Mouse (Mus musculus) liver, embryonic 13.5 days (tissue): Measurements from ENCODE around the gene Dera. TPM values are rescaled to one million over a fixed set of nuclear protein-coding genes. Genes with fewer than 3 reads are reported as not detected.

Experiments
- ATAC-seq: fragments of 200-750 bp; cut with Nextera tagmentation; 2 replicates; pipeline ENCODE4 v1.8.0; 2017; ENCODE audit warnings: low read depth, mild to moderate bottlenecking, moderate number of reproducible peaks, moderate library complexity
- DNase-seq: peaks from one replicate; pipeline ENCODE4 v3.0.0; 2022
- H3K27ac ChIP-seq: fragments of 300-500 bp; sonication (generic); 2 replicates; pipeline ENCODE4 v1.5.1; 2015; ENCODE audit warnings: moderate library complexity, mild to moderate bottlenecking, inconsistent platforms
- H3K27me3 ChIP-seq: fragments of 300-500 bp; sonication (generic); 2 replicates; pipeline ENCODE4 v1.6.1; 2015; ENCODE audit warnings: mild to moderate bottlenecking, inconsistent platforms
- H3K36me3 ChIP-seq: fragments of 300-500 bp; sonication (generic); 2 replicates; pipeline ENCODE4 v1.6.1; 2015; ENCODE audit warnings: mild to moderate bottlenecking, inconsistent platforms
- H3K4me1 ChIP-seq: fragments of 300-500 bp; sonication (generic); replicated peaks from 2 replicates; pipeline ENCODE4 v1.6.1; 2015; ENCODE audit warnings: inconsistent platforms
- H3K4me2 ChIP-seq: fragments of 300-500 bp; sonication (generic); 2 replicates; pipeline ENCODE4 v1.6.1; 2015; ENCODE audit warnings: inconsistent platforms, mild to moderate bottlenecking, moderate library complexity
- H3K4me3 ChIP-seq: fragments of 300-500 bp; sonication (generic); replicated peaks from 2 replicates; pipeline ENCODE4 v1.5.1; 2015; ENCODE audit warnings: mild to moderate bottlenecking, inconsistent platforms
- H3K9ac ChIP-seq: fragments of 300-500 bp; sonication (generic); 2 replicates; pipeline ENCODE4 v1.6.1; 2015; ENCODE audit warnings: mild to moderate bottlenecking, inconsistent platforms
- H3K9me3 ChIP-seq: fragments of 300-500 bp; sonication (generic); replicated peaks from 2 replicates; pipeline ENCODE4 v1.6.1; 2016; ENCODE audit warnings: inconsistent platforms
- WGBS: fragments of 180-500 bp; shearing (Covaris S2); methylation state at CpG from one replicate; pipeline ENCODE4 v1.1.7; 2015; ENCODE audit not compliant: insufficient replicate concordance; 5-methylcytosine and 5-hydroxymethylcytosine counted together
- polyA plus RNA-seq: library from polyadenylated mRNA; unstranded; fragments of >200 nt; fragmentation: Nextera tagmentation; extraction: Ambion mirVana; gene quantifications from 2 replicates; pipeline ENCODE4 v1.2.1, GENCODE M21; 2015

Gene Dera
- polyA plus RNA-seq, 1 experiment from 2014 or later, result 53.1 TPM

DNA sequence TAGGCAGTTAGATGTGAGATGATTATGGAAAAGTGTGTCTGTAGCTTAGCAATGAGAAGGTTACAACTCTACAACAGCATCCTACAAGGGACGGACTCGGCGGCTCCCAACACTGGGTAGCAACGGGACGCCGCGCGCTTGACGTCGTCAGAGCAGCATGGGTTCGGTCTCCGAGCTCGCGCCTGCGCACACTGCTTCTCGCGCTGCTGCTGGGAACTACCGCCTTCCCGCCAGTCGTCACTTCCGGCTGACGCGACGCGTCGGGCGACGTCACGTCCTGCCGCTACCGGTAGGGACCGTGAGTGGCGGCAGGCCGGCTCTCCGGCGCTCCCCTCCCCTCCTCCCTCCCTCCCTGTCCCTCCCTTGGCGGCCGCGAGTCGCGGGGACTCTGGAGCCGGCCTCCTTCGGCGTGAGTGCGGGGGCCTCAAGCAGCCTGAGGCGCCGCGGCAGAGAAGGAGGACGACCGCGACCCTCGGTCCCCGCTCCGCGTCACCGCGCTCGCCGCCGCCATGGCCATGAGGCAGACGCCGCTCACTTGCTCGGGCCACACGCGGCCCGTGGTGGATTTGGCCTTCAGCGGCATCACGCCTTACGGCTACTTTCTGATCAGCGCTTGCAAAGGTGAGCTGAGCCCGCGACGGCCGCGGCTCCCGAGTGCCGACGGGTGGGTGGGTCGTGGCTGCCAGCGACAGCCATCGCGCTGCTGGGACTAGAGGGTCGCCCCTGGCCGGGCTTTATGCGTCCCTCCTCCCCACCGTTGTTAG is 19.3 kb upstream of the Dera start, which contains the start of gene Strap:
TSS of gene Strap (plus strand) at position 233 of the 764 bp plus-strand sequence.
- H3K36me3 ChIP-seq, result peaks cover 30% of the 10 kb centered on the region
- DNase-seq (peak; percentile 66), ATAC-seq (peak; percentile 98)
- peak within 1 kb of the TSS; percentile 88 for H3K4me2 ChIP-seq
- peaks cover 37% of the 10 kb centered on the region for H3K4me1 ChIP-seq
- H3K9me3 ChIP-seq, result no peaks in the 10 kb centered on the region
- WGBS, result under 1% methylated on average over 81 of the region's 86 CpGs
- H3K9ac ChIP-seq, result peak within 1 kb of the TSS; percentile 91
- H3K27ac ChIP-seq, result peak within 1 kb of the TSS; percentile 87
- H3K4me3 ChIP-seq, result peak within 1 kb of the TSS; percentile 92
- H3K27me3 ChIP-seq, result peaks cover 4% of the 10 kb centered on the region

DNA sequence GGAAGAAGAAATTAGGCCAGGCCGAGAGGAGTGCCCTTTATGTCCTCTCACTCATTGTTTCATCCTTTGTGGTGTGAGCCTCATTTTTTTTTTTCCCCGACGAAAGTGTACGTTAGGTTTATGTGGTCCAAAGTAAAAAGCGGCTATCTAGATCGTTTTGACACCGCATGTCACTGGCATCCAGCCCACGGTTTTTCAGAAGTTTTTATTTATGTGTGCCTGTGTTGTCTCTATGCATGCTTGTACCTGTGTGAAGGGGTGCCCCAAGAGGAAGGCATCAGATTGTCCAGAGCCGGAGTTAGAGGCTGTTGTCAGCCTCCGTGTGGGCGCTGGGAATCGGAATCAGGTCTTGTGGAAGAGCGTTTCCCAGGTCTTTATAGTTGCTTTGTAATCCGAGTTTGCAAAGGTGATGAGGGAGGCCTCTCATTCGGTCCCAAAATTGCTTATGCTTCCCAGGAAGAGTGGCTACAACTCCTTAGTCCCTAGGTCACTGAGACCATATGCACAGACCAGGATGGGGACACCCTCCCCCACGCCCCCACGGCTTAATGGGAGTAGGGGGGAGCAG is 18.6 kb upstream of the Dera start:
- DNase-seq, result no peak
- Histone ChIP-seq H3K27ac (peak overlapping the region; percentile 87), H3K27me3 (peaks cover 4% of the 10 kb centered on the region), H3K36me3 (peaks cover 37% of the 10 kb centered on the region), H3K4me2 (peak overlapping the region; percentile 88), H3K9me3 (no peaks in the 10 kb centered on the region), H3K9ac (peak overlapping the region; percentile 91), H3K4me3 (peak overlapping the region; percentile 92), H3K4me1 (peaks cover 44% of the 10 kb centered on the region)
- WGBS, result 5% methylated on average over 17 of the region's 17 CpGs
- no peak for ATAC-seq

DNA sequence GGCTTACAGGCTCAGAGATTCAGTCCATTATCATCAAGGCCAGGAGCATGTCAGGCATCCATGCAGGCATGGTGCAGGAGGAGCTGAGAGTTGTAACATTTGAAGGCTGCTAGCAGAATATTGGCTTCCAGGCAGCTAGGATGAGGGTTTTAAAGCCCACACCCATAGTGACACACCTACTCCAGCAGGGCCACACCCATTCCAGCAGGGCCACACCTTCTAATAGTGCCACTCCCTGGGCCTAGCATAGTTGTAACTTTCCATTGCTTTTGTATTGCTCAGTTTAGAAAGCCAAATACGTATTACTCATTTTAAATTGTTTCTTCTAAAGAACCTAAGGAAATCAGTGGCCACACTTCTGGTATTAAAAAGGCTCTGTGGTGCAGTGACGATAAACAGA is 13.4 kb upstream of the Dera start:
- Histone ChIP-seq H3K27me3 (no peaks in the 10 kb centered on the region), H3K36me3 (peaks cover 85% of the 10 kb centered on the region), H3K4me3 (no peak overlapping the region), H3K4me2 (no peak overlapping the region), H3K9ac (no peak overlapping the region), H3K4me1 (peaks cover 47% of the 10 kb centered on the region), H3K27ac (no peak overlapping the region), H3K9me3 (no peaks in the 10 kb centered on the region)
- ATAC-seq (peak; percentile 85), DNase-seq (no peak)
- 85% methylated on average over 2 of the region's 2 CpGs for WGBS

DNA sequence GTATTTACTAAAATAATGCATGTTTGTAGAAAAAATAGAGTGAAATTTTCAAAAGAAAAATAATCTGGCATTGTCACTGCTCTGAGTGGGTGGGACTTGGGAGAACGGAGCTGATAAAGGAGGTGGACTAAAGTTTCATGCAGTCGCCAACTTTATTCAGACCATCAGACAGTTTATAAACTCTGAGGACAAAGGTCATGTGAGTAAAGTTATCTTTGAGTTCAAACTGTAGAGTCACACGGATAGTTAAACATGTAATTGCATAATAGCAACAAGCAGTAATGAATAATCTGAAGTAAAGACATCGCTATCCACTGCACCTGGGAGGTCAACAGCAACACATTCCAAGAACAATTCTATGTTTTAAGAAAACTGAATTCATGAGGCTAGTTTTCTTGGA is 9.6 kb upstream of the Dera start:
- Histone ChIP-seq H3K9me3 (no peaks in the 10 kb centered on the region), H3K4me1 (peaks cover 24% of the 10 kb centered on the region), H3K27ac (no peak overlapping the region), H3K27me3 (no peaks in the 10 kb centered on the region), H3K4me2 (no peak overlapping the region), H3K9ac (no peak overlapping the region), H3K36me3 (peaks cover 87% of the 10 kb centered on the region), H3K4me3 (no peak overlapping the region)
- DNase-seq (no peak), ATAC-seq (no peak)
- 69% methylated on average over 4 of the region's 4 CpGs for WGBS

DNA sequence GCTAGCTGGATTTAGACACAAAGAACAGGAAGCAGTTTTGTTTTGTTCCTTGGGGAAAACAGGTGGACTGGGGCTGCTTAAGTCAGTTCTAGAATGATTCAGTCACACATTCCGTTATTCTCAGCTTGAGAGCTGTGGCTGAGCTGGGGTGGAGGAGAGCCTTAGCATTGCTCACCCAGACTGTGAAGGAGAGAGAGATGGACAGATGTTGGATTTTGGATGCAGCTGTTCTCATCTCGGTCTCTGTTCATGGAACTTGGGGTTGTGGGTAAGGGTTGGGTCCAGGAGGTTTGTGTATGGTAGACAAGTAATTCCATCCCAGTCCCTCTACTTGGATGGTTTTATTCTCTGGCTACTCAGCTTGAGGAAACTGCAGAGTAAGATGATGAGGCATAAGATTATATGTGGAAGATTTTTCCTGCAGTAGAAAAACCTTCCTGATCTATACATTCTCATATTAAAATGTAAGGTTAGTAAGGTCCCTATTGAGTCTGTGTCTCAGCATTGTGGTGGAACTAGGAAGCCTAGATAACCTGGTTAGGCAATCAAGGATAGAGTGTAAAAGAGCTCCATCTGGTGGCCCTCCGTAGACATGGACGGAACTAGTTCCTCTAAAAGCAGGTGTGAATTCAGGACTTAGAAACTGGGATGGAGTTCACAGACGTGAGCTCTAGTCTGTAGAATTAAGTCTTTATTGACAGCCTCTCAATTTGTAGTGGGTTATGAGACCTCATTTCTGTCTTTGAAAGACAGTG is 7.0 kb upstream of the Dera start:
- 62% methylated on average over 5 of the region's 5 CpGs for WGBS
- ATAC-seq, result peak; percentile 52; the same call in 1 of the 2 replicates
- Histone ChIP-seq H3K9me3 (no peaks in the 10 kb centered on the region), H3K4me2 (no peak overlapping the region), H3K27ac (no peak overlapping the region), H3K9ac (no peak overlapping the region), H3K4me3 (no peak overlapping the region), H3K36me3 (peaks cover 82% of the 10 kb centered on the region), H3K4me1 (peaks cover 7% of the 10 kb centered on the region; the same call in 1 of the 2 replicates), H3K27me3 (no peaks in the 10 kb centered on the region)
- DNase-seq, result no peak

DNA sequence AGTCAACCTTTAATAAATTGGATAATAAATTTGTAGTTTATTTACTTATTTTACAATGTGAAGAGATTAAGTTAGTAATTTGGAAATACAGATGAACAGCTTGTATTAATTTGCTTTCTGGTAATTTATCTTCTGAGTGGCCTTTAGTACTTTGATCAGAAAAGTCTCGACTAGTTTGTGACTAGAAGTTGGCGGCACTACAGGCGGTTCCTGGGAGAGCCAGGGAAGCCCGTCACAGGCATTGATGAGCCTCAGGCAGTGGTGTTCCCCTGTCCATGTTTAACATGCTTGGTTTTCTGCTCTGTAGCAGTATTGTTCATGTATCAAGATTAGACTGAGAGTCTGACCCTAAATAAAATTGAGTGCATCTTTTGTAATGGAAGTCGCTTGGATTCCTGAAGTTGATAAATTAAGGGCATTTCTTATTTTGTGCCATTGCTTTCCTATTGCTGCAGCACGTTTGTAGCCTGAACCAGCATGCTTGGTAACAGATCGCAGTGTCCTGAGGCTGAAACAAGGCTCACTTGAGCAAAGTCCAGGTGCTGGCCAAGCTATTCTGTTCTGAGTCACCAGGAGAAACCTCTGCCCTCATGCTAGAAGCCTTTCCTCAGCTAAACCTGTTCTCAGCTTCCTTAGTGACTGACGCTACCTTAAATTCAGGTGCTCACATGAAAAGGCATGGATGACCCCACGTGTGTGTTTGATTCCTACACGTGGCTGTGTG is 2.6 kb upstream of the Dera start:
- DNase-seq (no peak), ATAC-seq (no peak)
- H3K4me2 ChIP-seq, result no peak overlapping the region
- H3K36me3 ChIP-seq, result peaks cover 47% of the 10 kb centered on the region
- H3K4me3 ChIP-seq, result no peak overlapping the region
- H3K27me3 ChIP-seq, result no peaks in the 10 kb centered on the region
- peaks cover 13% of the 10 kb centered on the region for H3K4me1 ChIP-seq
- 79% methylated on average over 10 of the region's 10 CpGs for WGBS
- no peak overlapping the region for H3K9ac ChIP-seq
- H3K9me3 ChIP-seq, result no peaks in the 10 kb centered on the region
- no peak overlapping the region for H3K27ac ChIP-seq

DNA sequence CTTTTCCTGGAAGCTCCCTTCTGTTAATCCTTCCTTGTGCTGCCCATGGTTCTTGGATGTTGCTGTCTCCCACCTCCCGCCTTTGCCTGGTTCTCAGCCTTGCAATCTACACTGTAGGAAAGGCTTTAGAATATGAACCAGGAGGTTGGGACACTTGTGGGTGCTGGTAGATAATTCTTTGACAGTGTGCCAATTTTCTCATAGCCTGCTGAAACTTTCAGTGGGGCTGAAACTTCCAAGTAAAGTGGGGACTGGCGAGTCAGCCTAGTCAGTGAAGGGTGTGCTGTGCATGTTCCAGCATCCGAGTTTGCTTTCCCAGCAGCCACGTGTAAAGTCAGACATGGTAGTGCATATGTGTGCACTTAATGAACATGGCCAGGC is 2.1 kb upstream of the Dera start:
- Histone ChIP-seq H3K4me3 (no peak overlapping the region), H3K9ac (no peak overlapping the region), H3K4me2 (no peak overlapping the region), H3K9me3 (no peaks in the 10 kb centered on the region), H3K4me1 (peaks cover 13% of the 10 kb centered on the region), H3K27ac (no peak overlapping the region), H3K27me3 (no peaks in the 10 kb centered on the region), H3K36me3 (peaks cover 43% of the 10 kb centered on the region)
- no peak for DNase-seq
- no peak for ATAC-seq
- 72% methylated on average over 4 of the region's 4 CpGs for WGBS

DNA sequence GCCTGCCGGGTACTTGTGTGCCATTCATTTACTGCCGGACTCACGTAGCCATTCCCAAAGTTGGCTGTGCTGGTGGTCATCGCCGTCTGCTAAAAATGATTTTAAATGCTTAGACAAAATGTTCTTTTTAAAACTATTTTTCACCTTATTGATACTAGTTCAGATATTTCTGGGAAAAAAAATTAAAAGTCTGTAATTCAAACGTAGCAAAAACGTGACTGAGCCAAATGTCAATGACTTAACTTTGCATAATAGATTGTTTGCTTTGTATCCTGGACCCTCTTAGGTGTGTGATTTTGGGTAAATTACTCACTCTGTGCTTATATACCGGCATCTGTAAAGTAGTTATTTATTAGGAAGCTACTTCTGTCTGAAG is 499 bp downstream of the Dera start:
- Histone ChIP-seq H3K9ac (peak overlapping the region; percentile 83), H3K27me3 (no peaks in the 10 kb centered on the region), H3K36me3 (peaks cover 19% of the 10 kb centered on the region), H3K4me1 (peaks cover 17% of the 10 kb centered on the region), H3K9me3 (no peaks in the 10 kb centered on the region), H3K4me3 (peak overlapping the region; percentile 80), H3K27ac (peak overlapping the region; percentile 82), H3K4me2 (peak overlapping the region; percentile 71)
- WGBS, result 2% methylated on average over 8 of the region's 8 CpGs
- ATAC-seq (no peak), DNase-seq (no peak)

DNA sequence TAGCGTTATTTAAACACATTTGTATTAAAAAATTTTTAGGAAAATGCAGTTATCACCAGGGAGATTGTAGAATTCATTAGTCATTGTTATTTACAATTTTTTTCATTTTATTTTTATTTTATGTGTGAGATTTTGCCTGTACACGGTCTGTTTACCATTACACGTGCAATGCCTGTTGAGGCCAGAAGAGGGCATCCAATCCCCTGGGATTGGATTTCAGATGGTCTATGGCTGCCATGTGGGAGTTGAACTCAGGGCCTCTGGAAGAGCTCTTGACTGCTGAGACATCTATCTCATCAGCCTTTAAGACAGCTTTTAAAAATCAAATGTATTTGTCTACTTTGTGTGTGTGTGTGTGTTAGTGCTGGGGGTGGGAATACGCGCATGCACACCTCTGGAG is 2.0 kb downstream of the Dera start:
- ATAC-seq (no peak), DNase-seq (peak; percentile 15)
- Histone ChIP-seq H3K9me3 (no peaks in the 10 kb centered on the region), H3K27ac (no peak overlapping the region), H3K36me3 (peaks cover 9% of the 10 kb centered on the region), H3K9ac (no peak overlapping the region), H3K27me3 (no peaks in the 10 kb centered on the region), H3K4me1 (peaks cover 17% of the 10 kb centered on the region), H3K4me3 (no peak overlapping the region), H3K4me2 (no peak overlapping the region)
- 50% methylated on average over 5 of the region's 5 CpGs for WGBS

DNA sequence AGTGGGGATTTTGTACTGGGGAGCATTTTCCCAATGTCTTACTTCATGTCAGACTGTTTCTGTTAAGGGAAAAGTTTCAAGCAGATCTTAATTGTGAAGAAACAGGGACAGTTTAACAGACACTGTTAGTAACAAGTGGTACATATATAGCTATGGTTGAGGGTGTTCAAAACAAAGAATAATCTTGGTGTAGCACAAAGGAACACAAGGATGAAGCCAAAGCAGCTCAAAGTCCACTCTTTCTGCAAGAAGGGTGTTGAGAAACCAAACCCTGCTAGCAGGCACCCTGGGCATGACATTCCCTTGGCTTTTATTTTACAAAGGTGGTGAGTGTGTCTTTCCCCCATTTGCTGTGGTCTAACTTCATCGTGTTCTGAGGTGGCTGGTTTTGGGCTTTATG is 3.5 kb downstream of the Dera start:
- H3K4me3 ChIP-seq, result no peak overlapping the region
- H3K4me1 ChIP-seq, result peaks cover 17% of the 10 kb centered on the region
- ATAC-seq, result no peak
- no peaks in the 10 kb centered on the region for H3K9me3 ChIP-seq
- H3K36me3 ChIP-seq, result no peaks in the 10 kb centered on the region
- no peak overlapping the region for H3K4me2 ChIP-seq
- H3K9ac ChIP-seq, result no peak overlapping the region
- no peak for DNase-seq
- H3K27ac ChIP-seq, result no peak overlapping the region
- WGBS, result 70% methylated on average over 1 of the region's 1 CpGs
- no peaks in the 10 kb centered on the region for H3K27me3 ChIP-seq

DNA sequence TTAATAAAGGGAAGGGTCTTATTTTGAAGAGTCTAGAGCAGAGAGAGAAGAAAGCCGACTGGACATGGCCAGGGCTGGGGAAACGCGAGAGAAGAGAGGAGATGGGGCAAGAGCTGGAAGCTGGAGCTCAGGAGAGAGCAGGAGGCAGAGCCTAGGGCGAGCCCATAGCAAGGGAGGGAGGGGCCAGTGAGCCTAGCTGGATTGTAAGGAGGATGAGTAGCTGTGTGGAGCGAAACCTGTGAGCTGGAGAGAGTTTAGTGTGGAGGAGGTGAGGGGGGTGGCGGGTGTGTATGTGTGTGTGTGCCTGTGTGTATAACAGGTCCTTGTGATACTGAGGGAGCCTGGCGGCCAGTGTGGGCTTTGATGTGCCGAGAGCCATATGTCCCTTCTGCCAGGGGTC is 5.3 kb downstream of the Dera start:
- Histone ChIP-seq H3K27me3 (no peaks in the 10 kb centered on the region), H3K9me3 (no peaks in the 10 kb centered on the region), H3K9ac (no peak overlapping the region), H3K4me1 (peaks cover 12% of the 10 kb centered on the region), H3K36me3 (no peaks in the 10 kb centered on the region), H3K27ac (no peak overlapping the region), H3K4me3 (no peak overlapping the region), H3K4me2 (no peak overlapping the region)
- ATAC-seq, result no peak; the same call in 1 of the 2 replicates
- WGBS, result 61% methylated on average over 8 of the region's 8 CpGs
- DNase-seq, result no peak
